Mouse (Mus musculus): ENCODE results near the gene Lrrc3b.

The Lrrc3b gene

GRCm38 (mm10) chr14:15438485-15439157 is at the start of gene Lrrc3b:
Gene Lrrc3b, minus strand, starts transcription at chr14:15438987.
- DNase-seq = peak; percentile 80

- no peak for DNase-seq
Measured at GRCm38 (mm10) chr14:15477668-15478067, 38.9 kb upstream of the Lrrc3b start.

GRCm38 (mm10) chr14:15438096-15438484 is 697 bp downstream of the Lrrc3b start:
- DNase-seq = peak; percentile 39

- peak; percentile 60 for DNase-seq
Measured at GRCm38 (mm10) chr14:15437501-15437941, 1.3 kb downstream of the Lrrc3b start.

- DNase-seq = no peak
Measured at GRCm38 (mm10) chr14:15437046-15437445, 1.7 kb downstream of the Lrrc3b start.

GRCm38 (mm10) chr14:15436586-15436985 is 2.2 kb downstream of the Lrrc3b start:
- DNase-seq = no peak

- DNase-seq = no peak
Measured at GRCm38 (mm10) chr14:15432396-15432795, 6.4 kb downstream of the Lrrc3b start.

GRCm38 (mm10) chr14:15421624-15422023 is 17.2 kb downstream of the Lrrc3b start:
- DNase-seq = no peak

- peak; percentile 35 for DNase-seq
Measured at GRCm38 (mm10) chr14:15410686-15411534, 27.9 kb downstream of the Lrrc3b start.

- no peak for DNase-seq
Measured at GRCm38 (mm10) chr14:15385536-15385935, 53.3 kb downstream of the Lrrc3b start.

- no peak for DNase-seq
Measured at GRCm38 (mm10) chr14:15384972-15385371, 53.8 kb downstream of the Lrrc3b start.

GRCm38 (mm10) chr14:15384532-15384931 is 54.3 kb downstream of the Lrrc3b start:
- no peak for DNase-seq

GRCm38 (mm10) chr14:15383133-15383532 is 55.7 kb downstream of the Lrrc3b start:
- no peak for DNase-seq

- DNase-seq = no peak
Measured at GRCm38 (mm10) chr14:15377368-15377767, 61.4 kb downstream of the Lrrc3b start.

GRCm38 (mm10) chr14:15376786-15377185 is 62.0 kb downstream of the Lrrc3b start:
- DNase-seq = no peak

GRCm38 (mm10) chr14:15374271-15374670 is 64.5 kb downstream of the Lrrc3b start:
- no peak for DNase-seq

- peak; percentile 29 for DNase-seq
Measured at GRCm38 (mm10) chr14:15372985-15373384, 65.8 kb downstream of the Lrrc3b start.

GRCm38 (mm10) chr14:15365045-15365444 is 73.7 kb downstream of the Lrrc3b start:
- DNase-seq = no peak

- DNase-seq = no peak
Measured at GRCm38 (mm10) chr14:15359893-15360292, 78.9 kb downstream of the Lrrc3b start.

- no peak for DNase-seq
Measured at GRCm38 (mm10) chr14:15359134-15359533, 79.7 kb downstream of the Lrrc3b start.

GRCm38 (mm10) chr14:15355512-15355911 is 83.3 kb downstream of the Lrrc3b start:
- peak; percentile 77 for DNase-seq

GRCm38 (mm10) chr14:15354299-15354698 is 84.5 kb downstream of the Lrrc3b start:
- DNase-seq = no peak

- no peak for DNase-seq
Measured at GRCm38 (mm10) chr14:15333130-15333529, 105.7 kb downstream of the Lrrc3b start.

GRCm38 (mm10) chr14:15331370-15331769 is 107.4 kb downstream of the Lrrc3b start:
- DNase-seq = no peak
